Mouse (Mus musculus) heart, adult 18-20 months (tissue): ENCODE measurements at regions not wholly inside any gene's neighbourhood (a gene's known extent, or its start where the extent isn't known, plus 50 kb on each side); places are given as distances from the start of the nearest gene placed in this dataset.

ENCODE experiments used
- DNase-seq, 2 experiments: peaks; one replicate each; pipeline ENCODE4 v3.0.0; 2021 to 2022; ENCODE audit warnings: mixed read lengths in 1 of 2

DNA sequence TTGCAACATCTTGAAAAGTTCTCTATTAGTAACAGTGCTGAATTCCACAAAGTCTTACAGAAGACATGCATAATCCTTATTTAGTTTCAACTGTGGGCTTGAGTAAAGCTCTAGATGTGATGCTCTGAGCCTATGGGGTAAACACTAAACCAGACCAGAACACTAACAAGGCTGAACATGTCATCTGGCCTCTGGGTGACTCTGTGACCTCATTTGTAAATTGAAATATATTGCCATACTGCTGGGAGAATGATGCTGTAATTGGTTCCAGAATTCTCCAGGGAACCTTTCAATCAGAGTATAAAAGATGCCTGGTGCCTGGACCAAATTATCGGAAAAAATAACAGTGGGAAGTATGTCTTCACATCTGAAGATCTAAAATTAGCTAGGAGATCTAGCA, 309.9 kb upstream of the Megf9 start:
- DNase-seq: no peak

DNA sequence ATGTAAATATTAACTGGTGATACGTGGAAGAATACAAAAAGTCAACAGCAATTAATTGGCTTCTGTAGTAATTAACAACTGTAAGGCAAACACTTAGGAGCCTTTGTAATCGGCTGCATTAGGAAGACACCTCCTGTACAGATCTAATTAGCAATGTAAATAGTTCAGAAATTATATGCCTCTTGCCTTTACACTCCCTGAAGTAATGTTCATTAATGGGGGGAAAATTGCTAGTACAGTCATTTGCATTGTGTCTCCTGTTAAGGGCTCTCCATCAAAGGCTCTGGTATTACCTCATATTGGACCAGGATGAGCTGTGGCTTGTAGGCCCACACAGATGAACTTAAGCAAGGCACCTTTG, 276.1 kb upstream of the Megf9 start:
- DNase-seq: no peak

DNA sequence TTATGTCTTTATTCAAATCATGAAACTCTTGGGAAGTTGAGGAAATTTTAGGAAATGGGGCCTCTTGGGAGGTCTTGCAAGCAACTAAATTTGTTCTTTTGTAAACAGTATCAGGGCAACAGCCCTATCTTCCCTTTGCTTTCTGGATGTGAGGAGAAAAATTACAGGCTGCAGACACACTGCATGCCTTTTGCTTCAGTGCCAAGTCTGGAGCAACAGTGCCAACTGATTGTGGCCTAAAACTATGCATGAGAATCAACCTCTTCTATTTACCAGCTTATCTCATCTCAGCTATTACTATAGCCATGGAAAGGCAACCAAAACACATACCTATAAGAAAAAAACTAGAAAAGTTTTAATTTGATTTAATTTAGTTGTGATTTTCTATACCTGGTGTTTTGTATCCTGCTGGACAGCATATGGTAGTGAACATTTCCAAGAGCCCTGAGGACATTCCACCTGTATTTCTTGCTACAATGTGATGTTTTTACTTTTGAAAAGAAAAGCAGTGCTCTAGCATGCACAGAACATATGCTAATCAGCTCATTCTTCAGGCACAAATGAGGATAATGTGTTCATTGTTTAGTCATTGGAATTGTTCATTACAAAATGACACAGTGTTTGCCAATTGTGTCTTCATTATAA, 275.6 kb upstream of the Megf9 start:
- no peak for DNase-seq

DNA sequence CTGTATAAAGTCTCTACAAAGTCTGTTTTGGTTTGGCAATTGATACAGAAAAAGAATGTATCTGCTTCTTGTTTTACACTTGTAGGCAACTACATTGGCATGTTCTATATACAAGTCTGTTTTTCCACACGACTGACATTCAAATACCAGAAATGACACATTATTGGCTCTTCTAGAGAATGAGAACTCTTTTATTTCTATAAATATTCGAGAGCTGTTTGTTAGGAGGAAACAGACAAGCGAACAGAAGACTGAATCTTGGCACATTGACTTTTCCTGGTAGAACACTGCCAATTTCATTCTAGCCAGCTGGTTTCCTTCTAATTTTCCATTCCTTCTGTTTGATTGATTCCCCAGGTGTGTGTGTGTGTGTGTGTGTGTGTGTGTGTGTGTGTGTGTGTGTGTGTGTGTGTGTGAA, 270.1 kb upstream of the Megf9 start:
- DNase-seq: no peak

DNA sequence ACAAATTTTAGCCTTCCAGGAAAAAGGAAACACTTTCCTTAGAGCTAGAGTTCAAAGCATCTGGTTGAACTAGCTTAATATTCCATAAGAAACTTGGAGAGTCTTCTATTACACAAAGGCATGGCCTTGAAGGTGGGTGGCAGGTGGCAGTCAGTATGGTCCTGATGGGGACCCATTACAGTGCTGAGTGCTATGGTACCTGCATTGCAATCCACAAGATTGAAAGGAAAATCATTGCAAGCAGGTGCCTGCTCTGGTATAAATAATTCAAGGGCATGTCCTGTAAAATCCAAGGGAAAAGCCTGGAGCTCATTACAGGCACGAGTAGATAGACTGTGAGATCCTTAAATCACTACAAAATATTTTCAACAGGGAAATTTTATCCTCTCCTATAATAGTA, 263.7 kb upstream of the Megf9 start:
- no peak for DNase-seq

DNA sequence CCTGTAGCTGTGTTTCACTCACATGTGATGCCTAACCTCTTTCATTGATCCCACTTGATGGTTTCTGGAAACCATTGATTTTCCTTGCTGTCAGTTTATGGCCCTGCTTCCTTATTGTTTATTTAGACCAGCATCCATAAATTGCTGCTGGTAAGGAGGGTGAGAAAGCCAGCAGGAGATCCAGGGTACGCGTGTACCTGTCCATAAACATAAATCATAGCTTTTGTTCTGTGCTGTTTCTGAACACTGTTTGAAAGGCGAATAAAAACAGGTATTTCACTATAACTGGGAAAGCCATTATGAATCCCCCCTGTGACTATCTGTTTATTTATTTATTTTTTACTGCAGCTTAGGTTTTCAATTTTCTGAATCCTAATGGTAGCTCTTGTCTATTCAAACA, 263.1 kb upstream of the Megf9 start:
- no peak for DNase-seq

DNA sequence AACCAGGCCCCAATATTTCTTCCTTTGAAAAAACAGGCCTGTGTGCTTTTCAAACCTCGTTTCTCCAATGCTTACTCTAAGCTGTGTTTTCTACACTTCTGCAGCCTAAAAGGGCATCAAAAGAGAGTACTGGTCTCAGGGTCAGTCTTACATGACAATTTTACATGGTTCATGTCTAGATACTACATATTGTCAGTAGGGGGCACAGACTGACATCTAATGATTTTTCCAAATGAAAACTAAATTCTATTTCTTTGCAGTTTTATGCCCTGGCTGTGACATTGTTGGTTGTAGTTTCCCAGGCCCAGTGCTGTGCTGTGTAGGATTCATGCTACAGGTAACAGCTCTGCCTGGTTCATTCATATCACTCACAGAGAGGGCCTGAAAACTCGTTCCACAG, 248.7 kb upstream of the Megf9 start:
- DNase-seq: no peak

DNA sequence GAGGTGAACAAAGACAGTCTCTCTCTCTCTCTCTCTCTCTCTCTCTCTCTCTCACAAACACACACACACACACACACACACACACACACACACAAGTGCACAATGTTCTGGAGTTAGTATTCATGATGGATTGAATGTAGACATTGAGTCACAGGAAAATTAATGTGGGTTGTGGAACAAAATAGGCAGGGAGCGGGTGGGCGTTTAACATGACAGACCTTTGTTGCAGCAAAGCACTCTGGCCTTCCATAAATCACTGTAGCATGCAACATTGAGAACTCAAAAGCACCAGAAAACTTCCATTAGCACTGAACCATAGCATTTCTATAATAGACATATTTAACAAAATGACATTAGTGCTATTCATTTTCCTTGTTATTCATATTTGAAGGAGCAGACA, 246.8 kb upstream of the Megf9 start:
- no peak for DNase-seq

DNA sequence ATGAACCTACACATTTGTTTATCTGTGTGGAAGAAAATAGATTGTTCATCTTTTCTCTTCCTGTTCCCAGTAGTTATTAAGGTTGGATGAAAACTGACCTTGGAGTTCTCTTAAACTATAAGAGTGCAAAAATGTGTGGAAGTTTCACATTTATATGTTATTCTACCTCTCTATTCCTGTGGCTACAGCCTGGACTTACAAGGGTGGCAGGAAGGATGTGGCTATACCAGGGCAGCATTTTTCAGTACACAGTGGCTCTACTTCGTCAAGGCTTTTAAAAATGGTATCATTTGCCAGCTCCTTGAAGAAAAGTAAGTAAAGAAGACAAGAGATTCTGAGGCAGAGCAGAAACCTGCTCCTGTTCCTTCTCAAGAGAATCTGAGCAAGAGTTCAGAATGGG, 241.5 kb upstream of the Megf9 start:
- no peak for DNase-seq

DNA sequence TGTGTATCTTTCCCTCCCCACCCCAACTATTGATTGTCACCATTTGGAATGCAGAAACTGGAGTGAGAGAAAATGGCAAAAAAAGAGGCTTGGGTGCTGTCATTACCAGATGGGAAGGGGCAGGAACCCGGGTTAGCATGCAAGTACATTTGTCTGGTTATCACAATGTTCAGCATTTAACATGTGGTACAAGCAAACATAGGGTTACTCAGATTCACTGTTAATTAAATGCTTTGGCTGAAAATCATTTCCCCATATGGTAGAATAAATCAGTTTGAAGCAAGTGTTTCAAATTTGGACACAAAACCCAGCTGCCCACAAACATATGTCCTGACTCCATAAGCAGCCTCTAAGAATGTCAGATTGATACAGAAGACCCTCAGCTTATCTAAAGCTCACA, 208.6 kb upstream of the Megf9 start:
- no peak for DNase-seq

DNA sequence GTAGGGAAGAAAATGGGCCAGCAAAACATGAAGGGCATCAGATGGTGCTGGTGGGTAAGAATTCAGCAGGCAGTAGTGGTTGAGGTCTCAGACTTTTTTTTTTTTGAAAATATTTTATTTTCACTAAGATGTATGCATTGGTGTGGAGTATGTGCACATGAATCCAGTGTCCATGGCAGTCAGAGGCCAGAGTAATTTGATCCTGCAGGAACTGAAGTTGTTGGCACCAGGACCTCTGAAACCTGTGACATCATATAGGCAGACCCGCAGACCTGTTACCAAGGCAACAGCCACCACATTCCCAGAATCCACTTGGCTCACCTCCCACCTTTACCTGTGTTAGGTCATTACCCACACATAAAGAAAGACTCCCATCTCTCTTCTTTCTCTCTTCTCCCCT, 207.2 kb upstream of the Megf9 start:
- DNase-seq: no peak

DNA sequence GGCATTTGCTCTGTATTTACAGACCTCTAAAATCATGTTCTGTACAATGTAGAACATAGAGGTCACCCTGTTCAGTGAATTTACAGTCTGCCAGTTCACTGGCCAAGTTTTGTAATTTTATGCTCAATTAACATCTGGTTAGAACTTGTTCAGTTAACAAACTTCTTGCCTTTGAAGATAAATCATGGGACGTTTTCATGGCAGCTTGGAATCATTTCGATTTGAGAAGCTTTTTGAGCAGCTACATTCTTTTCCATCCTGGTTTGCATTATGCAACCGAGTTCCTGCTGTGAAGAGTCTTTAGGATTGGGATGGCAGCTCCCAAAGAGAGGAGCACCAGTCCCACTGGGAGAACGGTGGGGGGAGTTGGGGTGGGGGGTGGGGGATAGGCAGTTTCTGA, 206.3 kb upstream of the Megf9 start:
- DNase-seq: no peak

DNA sequence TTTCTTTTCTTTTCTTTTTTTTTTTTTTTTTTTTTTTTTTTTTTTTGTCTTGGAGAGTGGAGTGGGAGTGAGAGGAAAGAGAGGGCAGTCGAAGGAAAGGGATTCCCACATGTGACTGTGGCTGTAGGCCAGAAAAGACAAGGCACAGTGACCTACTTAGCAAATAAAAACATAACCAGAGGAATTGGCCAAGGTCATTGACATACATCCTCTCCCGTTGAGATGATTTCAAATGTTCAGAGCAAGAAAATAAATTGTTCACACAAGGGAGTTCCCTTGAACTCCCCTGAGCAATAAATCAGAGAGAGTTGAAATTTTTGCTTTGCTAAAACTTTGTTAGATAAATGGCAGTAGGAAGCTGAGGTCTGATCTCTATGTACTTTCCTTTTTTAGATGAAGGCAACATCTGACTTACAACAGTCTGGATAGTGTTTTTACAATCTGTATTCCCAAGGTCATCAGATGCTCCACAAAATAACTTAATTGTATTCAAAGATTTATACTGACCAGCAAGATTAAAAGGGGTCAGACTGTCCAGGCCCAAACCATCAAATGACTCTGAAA, 174.4 kb upstream of the Megf9 start:
- DNase-seq: peak in 1 of 2 experiments; percentile 14

DNA sequence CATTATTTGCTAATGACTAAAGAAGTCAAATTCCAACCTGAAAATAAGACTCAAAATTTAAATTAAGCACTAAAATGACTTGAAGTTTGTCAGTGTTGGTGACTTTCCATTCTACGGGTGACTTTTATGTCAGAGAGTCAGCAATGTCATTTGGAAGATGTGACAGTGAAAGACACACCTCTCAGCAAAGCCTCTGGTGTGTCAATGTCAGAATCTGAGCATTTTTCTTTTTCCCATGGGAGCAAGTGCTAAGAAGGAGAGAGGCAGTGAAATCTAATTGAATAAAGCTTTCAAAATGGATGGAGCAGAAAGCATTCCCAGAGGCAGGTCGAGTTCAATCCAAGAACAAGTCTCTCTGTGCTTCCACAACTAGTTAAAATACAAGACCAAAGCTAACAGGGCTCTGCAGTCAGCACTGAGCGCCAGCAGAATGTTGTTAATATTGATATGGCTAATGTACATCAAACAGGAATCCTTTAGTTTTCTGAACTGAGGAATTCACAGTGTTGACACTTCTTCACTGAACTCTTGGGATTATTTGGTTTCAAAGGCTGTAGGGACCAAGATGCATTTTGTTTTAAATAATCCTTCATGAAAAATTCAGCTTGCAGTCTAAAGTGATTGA, 170.4 kb upstream of the Megf9 start:
- DNase-seq: no peak

DNA sequence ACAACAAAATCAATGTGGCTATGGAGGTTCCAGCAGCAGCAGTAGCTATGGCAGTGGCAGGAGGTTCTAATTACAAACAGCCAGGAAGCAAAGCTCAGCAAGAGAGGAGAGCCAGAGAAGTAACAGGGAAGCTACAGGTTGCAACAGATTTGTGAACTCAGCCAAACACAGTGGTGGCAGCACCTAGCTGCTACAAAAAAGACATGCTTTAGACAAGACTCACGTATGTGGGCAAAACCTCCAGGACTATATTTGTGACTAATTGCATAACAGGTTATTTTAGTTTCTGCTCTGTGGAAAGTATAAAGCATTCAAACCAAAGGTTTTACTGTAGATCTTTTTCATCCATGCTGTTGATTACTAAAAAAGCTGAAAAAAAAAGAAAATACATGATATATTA, 166.1 kb upstream of the Megf9 start:
- DNase-seq: no peak

DNA sequence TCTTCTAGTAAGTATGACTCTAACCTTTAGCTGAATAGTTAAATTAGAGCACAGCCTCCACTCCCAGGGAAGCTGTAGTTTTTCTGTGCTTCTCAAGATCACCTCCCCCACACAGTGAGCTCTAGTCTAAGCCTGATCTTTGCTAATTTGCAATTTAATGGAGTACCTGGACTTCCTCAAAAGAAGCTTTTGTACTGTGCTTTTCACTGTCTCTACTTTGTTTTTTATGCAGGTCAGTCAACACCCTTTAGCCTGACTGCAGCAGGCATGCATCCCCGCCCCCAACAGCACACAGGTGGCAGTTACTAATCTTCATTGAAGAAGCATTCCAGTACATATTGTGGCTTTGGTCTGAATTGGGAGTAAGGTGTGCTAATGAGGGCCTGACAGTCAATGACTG, 129.4 kb upstream of the Megf9 start:
- DNase-seq: no peak

DNA sequence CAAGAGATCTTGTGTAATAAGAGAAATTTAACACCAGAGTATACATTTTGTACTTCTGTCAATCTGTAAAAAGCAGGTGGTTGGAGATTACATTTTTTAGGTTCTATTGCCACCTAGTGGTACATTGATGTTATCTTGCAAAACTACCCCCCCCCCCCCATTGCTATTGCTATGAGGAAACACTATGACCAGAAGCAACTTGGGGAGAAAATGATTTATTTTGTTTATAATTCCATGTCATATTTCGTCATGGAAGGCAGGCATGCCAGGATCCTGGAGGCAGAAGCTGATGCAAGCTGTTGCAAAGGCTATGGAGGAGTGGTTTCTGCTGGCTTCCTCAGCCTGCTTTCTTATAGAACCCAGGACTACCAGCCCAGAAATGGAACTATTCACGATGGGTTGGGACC, 86.6 kb upstream of the Megf9 start:
- DNase-seq: peak in 1 of 2 experiments; percentile 4

DNA sequence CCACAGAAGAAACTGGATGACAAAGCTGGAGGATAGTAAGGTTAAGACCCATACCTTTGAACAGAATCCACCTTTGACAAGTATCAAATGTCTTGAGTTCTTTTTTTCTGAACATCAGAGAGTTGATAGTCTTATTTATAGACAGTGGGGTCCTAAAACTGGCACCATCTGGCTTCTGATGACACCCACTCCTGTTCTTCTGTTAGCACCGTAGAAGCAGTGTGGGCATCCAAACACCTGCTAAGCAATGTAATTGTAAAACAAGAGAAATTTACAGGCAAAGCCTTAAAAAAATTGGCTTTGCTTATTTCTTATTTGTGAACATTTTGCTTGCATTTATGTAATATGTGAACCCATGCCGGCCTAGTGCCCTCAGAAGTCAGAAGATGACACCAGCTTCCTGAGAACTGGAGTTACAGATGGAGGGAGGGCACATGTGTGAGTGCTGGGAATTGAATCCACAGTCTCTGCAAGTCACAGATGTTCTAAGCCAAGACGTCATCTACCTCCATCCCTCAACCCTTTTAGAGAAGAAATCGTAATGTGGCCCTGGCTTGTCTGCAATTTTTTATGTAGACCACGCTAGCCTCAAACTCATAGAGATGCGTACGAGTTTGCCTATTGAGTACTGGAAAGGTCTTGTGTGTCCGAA, 85.0 kb upstream of the Megf9 start:
- no peak for DNase-seq

DNA sequence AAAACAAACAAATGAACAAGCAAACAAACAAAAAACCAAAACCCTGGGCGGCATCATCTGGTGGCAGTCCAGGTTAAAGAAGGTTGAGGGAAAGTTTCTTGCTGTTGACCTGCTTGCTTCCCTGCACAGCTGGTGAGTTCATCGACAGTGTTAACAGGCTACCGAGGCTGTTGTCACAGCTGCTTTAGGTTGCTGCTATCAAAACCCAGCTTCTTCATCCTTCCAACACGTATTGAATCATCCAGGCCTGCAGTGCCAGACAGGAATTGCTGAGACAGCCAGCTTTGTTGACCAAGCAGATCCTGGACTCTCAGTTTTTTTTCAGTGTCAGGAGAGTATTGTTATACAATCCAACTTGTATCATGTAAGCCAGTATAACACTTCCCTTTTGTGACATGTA, 81.0 kb upstream of the Megf9 start:
- no peak for DNase-seq

DNA sequence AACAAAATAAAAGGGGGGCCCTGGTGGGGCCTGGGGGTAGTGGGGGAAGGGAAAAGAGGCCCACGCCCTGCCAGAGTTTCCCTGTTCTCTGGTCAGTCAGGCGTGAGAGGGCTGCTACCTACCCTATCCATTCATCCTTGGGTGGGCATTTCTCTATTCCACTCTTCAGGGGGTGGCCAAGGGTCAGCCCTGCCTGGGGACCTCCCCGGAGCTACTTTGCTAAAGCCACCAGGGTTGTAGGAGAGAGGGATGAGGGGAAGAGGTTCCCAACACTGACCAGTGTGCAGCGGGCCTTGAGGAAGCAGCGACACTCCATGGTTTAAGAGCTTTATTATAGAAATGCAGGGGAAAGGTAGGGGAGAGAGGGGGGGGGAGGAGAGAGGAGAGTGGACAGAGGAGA, 79.6 kb upstream of the Megf9 start:
- DNase-seq: no peak

DNA sequence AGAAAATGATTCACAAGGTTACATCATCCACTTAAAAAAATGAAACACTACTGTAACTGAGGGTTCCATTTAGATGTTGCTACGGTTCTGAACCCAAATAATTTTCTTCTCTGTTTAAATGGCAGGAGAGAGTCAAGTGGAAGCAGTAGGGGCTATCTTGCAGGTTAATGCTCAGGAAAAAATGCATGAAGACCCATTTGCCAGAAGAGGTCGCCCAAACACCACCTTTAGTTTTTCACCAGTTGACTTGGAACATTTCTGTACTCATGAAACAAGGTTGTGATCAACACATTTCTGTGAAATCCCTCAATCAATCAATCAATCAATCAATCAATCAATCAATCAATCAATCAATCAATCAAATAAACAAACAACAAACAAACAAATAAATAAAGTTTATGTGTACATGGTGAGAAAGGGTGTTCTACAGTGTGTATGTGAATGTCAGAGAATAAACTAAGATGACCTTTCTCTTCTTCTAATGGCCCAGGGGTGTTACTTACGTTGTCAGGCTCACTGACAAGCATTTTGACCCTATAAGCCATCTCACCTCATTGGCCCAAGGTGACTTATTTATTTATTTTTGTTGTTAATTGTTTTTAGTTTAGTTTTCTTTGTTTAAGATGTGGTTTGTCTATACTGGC, 68.5 kb upstream of the Megf9 start:
- peak in 1 of 2 experiments; percentile 26 for DNase-seq

DNA sequence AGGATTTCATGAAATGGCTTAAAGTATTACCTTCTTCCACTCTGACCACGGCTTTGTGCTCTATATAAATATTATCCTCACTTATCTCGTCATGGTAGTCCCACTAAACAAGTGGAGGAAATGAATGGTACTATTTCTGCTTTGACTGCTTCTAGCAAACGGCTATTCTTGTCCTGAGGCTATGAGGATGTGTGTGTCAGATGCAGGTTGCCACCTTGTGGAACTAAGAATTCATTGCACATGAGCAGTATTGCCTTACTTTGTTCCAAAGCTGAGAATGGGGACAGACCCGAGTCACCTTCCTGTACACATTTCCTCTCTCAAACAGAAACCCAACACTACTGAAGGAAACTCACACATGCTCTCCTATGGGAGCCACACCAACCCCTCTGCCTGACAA, 66.5 kb upstream of the Megf9 start:
- DNase-seq: peak; percentile 13 to 32
